Mouse (Mus musculus) myocyte (in vitro differentiated cells): ENCODE measurements around the gene Slc29a4.

Source experiments
- MYOD1 ChIP-seq, 3 experiments: IDR thresholded peaks; one replicate each; pipeline ENCODE4 v1.6.1; 2011; ENCODE audit warnings: control low read depth in 2 of 3, low read depth in 2 of 3, mild to moderate bottlenecking in 2 of 3, moderate library complexity in 1 of 3; ENCODE audit not compliant: insufficient read length in 2 of 3, control insufficient read depth in 1 of 3
- POLR2A ChIP-seq: IDR thresholded peaks from one replicate; pipeline ENCODE4 v1.6.1; 2011; ENCODE audit warnings: low read depth, mild to moderate bottlenecking, control low read depth, moderate library complexity; ENCODE audit not compliant: insufficient read length
- REST ChIP-seq: IDR thresholded peaks from one replicate; pipeline ENCODE4 v1.6.1; 2011; ENCODE audit warnings: mild to moderate bottlenecking, control low read depth, moderate library complexity; ENCODE audit not compliant: insufficient read depth, insufficient read length
- USF1 ChIP-seq: IDR thresholded peaks from one replicate; pipeline ENCODE4 v1.6.1; 2011; ENCODE audit warnings: low read depth, mild to moderate bottlenecking, control low read depth, moderate library complexity

- TF ChIP-seq POLR2A = no peak
- no peak for TF ChIP-seq USF1
- TF ChIP-seq REST = no peak
- TF ChIP-seq MYOD1 (IDR thresholded peaks at IDR 0.05; ENCODE audit: control insufficient read depth in 1 of 3, insufficient read length in 2 of 3, low read depth in 2 of 3) = no peak
Measured at GRCm38 (mm10) chr5:142712373-142712772, 20.1 kb downstream of the Slc29a4 start.
